Mouse (Mus musculus) limb, embryonic 14.5 days (tissue): ENCODE measurements at regions not wholly inside any gene's neighbourhood (a gene's known extent, or its start where the extent isn't known, plus 50 kb on each side); places are given as distances from the start of the nearest gene placed in this dataset.

Experiments used
- ATAC-seq: fragments of 200-750 bp; cut with Nextera tagmentation; 2 replicates; pipeline ENCODE4 v1.8.0; 2017; ENCODE audit warnings: low read depth, moderate number of reproducible peaks, moderate TSS enrichment; ENCODE audit not compliant: low FRiP score
- DNase-seq: peaks from one replicate; pipeline ENCODE4 v3.0.0-alpha.2; 2015; ENCODE audit warnings: low spot score
- H3K27ac ChIP-seq: fragments of 300-500 bp; sonication (generic); replicated peaks from 2 replicates; pipeline ENCODE4 v1.5.1; 2014; ENCODE audit warnings: low read depth, mild to moderate bottlenecking, low read length, moderate library complexity, mixed read lengths
- H3K27me3 ChIP-seq: fragments of 300-500 bp; sonication (generic); 2 replicates; pipeline ENCODE4 v1.6.1; 2014; ENCODE audit warnings: low read length, mixed read lengths; ENCODE audit not compliant: control insufficient read depth, insufficient read depth
- H3K36me3 ChIP-seq: fragments of 300-500 bp; sonication (generic); 2 replicates; pipeline ENCODE4 v1.6.1; 2014; ENCODE audit warnings: mild to moderate bottlenecking, low read length, moderate library complexity, mixed read lengths; ENCODE audit not compliant: control insufficient read depth, insufficient read depth
- H3K4me1 ChIP-seq: fragments of 300-500 bp; sonication (generic); 2 replicates; pipeline ENCODE4 v1.6.1; 2014; ENCODE audit warnings: antibody characterized with exemption, low read length, mixed read lengths; ENCODE audit not compliant: control insufficient read depth, insufficient read depth
- H3K4me2 ChIP-seq: fragments of 300-500 bp; sonication (generic); replicated peaks from 2 replicates; pipeline ENCODE4 v1.6.1; 2014; ENCODE audit warnings: low read depth, mild to moderate bottlenecking, low read length, moderate library complexity; ENCODE audit not compliant: severe bottlenecking
- H3K4me3 ChIP-seq: fragments of 300-500 bp; sonication (generic); replicated peaks from 2 replicates; pipeline ENCODE4 v1.5.1; 2014; ENCODE audit warnings: low read length
- H3K9ac ChIP-seq: fragments of 300-500 bp; sonication (generic); 2 replicates; pipeline ENCODE4 v1.6.1; 2014; ENCODE audit warnings: mild to moderate bottlenecking, low read depth, low read length, moderate library complexity; ENCODE audit not compliant: severe bottlenecking
- H3K9me3 ChIP-seq: fragments of 300-500 bp; sonication (generic); 2 replicates; pipeline ENCODE4 v1.6.1; 2016; ENCODE audit warnings: low read length; ENCODE audit not compliant: control insufficient read depth
- POLR2A ChIP-seq: fragments of 200-500 bp; IDR thresholded peaks from 2 replicates; pipeline ENCODE4 v1.8.0; 2012; ENCODE audit warnings: inconsistent platforms, mild to moderate bottlenecking, moderate library complexity, borderline replicate concordance; ENCODE audit not compliant: insufficient read depth, insufficient read length; ENCODE audit errors: extremely low read depth
- WGBS: fragments of 180-500 bp; shearing (Covaris S2); extraction: QIAGEN DNeasy Blood & Tissue Kit; methylation state at CpG from one replicate; pipeline ENCODE4 v1.1.7; 2014; 5-methylcytosine and 5-hydroxymethylcytosine counted together

DNA sequence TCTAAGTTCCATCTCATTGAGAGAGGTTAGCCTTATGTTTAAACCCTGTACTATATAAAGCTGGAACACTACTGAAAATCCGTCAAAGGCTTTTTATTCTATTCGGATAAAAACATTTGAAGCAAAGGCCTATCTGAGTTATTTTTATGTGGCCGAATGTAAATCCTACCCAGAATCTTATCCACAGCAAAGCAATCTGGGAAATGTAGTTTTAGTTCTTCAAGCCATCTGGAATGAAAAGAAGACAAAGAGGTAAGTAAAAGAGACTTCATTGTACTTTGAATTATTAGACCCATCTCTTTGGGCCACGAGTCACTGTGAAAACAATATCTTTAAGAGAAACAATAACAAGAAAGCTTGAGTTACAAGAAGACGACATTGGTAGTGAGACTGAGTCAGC lies 72.5 kb upstream of the Arg1 start:
- Histone ChIP-seq H3K9me3 (no peaks in the 10 kb centered on the region), H3K4me2 (no peak overlapping the region), H3K27ac (no peak overlapping the region), H3K36me3 (no peaks in the 10 kb centered on the region), H3K9ac (no peak overlapping the region), H3K27me3 (no peaks in the 10 kb centered on the region), H3K4me3 (no peak overlapping the region), H3K4me1 (no peaks in the 10 kb centered on the region)
- ATAC-seq (no peak), DNase-seq (no peak)
- TF ChIP-seq POLR2A = no peak
- 81% methylated on average over 5 of the region's 5 CpGs for WGBS

DNA sequence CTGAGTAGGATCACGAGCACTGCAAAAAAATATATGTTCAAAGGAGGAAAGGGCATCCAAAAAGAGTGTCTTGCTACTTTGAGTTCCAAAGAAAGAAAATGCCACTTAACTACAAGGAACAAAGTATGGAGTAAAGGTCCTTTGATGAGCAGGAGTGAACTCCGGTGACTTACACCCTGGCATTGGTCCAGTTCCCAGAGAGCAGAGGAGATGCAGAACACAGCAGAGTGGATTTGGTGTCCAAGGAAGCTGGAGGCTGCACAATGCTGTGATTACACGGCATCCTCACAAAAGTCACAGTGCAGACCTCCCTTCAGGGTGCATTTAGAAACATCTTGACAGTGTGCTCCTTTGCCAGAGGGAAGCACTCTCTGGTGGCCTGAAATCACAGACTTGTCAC lies 70.4 kb upstream of the Arg1 start:
- Histone ChIP-seq H3K9ac (no peak overlapping the region), H3K4me2 (no peak overlapping the region), H3K36me3 (no peaks in the 10 kb centered on the region), H3K27me3 (no peaks in the 10 kb centered on the region), H3K4me3 (no peak overlapping the region), H3K4me1 (no peaks in the 10 kb centered on the region), H3K9me3 (no peaks in the 10 kb centered on the region), H3K27ac (no peak overlapping the region)
- DNase-seq = no peak
- TF ChIP-seq POLR2A = no peak
- 87% methylated on average over 3 of the region's 3 CpGs for WGBS
- no peak for ATAC-seq

DNA sequence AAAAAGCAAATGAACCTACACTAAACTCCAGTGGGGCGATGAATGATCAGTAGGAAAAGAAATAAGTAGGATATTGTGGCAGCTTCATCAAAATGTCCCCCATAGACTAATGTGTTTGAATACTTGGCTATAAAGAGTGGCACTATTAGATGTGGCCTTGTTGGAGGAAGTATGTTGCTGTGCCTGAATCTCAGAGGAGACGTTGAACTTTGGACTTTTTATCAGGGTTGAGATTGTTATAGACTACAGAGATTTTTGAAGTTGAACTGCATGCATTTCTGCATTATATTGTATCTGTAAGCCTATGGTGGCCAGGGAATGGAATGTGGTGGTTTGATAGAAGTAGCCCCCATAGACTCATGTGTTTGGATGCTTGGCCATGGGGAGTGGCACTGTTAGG lies 68.5 kb upstream of the Arg1 start:
- Histone ChIP-seq H3K27ac (no peak overlapping the region), H3K4me3 (no peak overlapping the region), H3K9me3 (no peaks in the 10 kb centered on the region), H3K4me2 (no peak overlapping the region), H3K36me3 (no peaks in the 10 kb centered on the region), H3K4me1 (no peaks in the 10 kb centered on the region), H3K9ac (no peak overlapping the region), H3K27me3 (no peaks in the 10 kb centered on the region)
- WGBS = 91% methylated on average over 2 of the region's 2 CpGs
- DNase-seq (no peak), ATAC-seq (no peak)
- TF ChIP-seq POLR2A = no peak

DNA sequence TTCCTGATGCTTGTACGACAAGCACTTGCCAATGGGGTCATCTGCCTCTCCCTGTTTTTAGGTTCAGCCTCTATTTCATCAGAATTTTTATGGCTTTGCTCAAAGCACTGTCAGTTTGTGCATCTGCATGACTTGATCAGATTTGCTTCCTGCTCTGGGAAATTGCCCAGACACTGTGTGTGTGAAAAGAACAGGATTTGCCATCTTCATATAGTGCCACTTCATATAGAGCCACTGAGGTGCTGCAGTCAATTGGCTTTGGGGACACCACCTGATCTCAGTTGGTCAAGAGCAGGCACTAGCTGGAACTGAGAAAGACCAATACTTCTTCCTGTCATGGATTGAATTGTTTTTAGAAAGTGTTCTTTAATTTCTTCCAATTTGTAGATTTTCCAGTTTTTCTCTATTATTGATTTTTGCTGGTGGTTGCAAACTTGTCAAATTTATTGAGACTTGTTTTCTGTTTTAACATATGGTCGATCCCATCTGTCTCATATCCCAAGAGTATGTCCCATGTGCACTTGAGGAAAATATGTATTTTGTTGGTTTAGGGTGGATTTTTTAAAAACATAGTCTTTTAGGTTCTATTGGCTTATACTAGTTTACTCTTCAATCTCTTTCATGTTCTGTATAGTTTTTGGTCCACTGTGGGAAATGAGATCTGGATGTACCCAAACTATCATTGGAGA lies 62.8 kb upstream of the Arg1 start:
- no peaks in the 10 kb centered on the region for H3K4me1 ChIP-seq
- 93% methylated on average over 2 of the region's 2 CpGs for WGBS
- TF ChIP-seq POLR2A = no peak
- no peak overlapping the region for H3K27ac ChIP-seq
- no peaks in the 10 kb centered on the region for H3K27me3 ChIP-seq
- H3K9me3 ChIP-seq = no peaks in the 10 kb centered on the region
- H3K36me3 ChIP-seq = no peaks in the 10 kb centered on the region
- no peak overlapping the region for H3K4me3 ChIP-seq
- no peak for ATAC-seq
- H3K4me2 ChIP-seq = no peak overlapping the region
- no peak overlapping the region for H3K9ac ChIP-seq
- DNase-seq = no peak

DNA sequence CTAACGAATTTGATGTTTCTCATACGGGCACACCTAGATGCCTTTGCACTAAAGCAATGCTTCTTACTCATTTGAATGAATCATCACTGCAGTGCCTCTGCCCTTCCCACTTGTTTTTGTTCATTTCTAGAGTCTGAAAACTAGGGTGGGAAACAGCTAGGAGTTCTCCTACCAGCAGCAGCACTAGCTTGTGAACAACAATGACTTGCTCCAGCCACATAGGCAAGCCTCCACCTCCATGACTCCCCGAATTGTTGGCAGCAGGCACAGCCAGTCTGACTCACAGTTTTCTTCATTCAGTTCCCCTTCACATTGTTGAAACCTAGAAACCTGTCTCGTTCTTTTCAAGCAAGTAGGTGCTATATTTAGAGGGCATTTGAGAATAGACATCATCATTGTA lies 57.5 kb upstream of the Arg1 start:
- no peaks in the 10 kb centered on the region for H3K9me3 ChIP-seq
- H3K36me3 ChIP-seq = no peaks in the 10 kb centered on the region
- ATAC-seq (0 out of 2 replicates have a peak, but pooled peaks have one; percentile 19), DNase-seq (no peak)
- H3K27ac ChIP-seq = no peak overlapping the region
- H3K27me3 ChIP-seq = no peaks in the 10 kb centered on the region
- 88% methylated on average over 4 of the region's 4 CpGs for WGBS
- no peak for TF ChIP-seq POLR2A
- H3K4me3 ChIP-seq = no peak overlapping the region
- no peaks in the 10 kb centered on the region for H3K4me1 ChIP-seq
- no peak overlapping the region for H3K4me2 ChIP-seq
- no peak overlapping the region for H3K9ac ChIP-seq
